Mouse (Mus musculus) B cell, adult 2 months (primary cell): ENCODE results near the gene Dpy30.

Experiments
- DNase-seq, 2 experiments: peaks; one replicate each; pipeline ENCODE4 v3.0.0; 2022

Dpy30 gene

DNA sequence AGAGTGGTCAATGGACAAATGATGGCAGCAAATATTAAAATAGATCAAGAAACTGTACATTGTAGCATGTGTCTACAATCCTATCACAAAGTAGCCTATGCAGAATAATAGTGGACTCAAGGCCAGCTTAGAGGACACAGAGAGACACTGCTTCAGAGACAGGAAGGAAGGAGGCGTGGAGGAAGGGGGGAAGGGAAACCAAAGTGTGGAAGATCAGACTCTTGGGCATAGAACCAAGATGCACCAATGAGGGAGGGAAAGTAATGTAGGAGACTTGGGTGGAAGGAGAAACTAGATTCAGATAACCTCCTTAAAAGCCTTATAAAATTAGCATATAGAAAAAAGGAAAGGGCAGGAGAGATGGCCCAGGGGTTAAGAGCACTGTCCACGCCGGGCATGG lies 61.3 kb downstream of the Dpy30 start:
- peak; percentile 12 to 22 for DNase-seq
